Mouse (Mus musculus) 416B (cell line): Measurements from ENCODE around the gene Cfap43.

Experiments used
- DNase-seq: peaks from one replicate; pipeline ENCODE4 v3.0.0; 2011; ENCODE audit warnings: low read depth

Gene Cfap43

DNA sequence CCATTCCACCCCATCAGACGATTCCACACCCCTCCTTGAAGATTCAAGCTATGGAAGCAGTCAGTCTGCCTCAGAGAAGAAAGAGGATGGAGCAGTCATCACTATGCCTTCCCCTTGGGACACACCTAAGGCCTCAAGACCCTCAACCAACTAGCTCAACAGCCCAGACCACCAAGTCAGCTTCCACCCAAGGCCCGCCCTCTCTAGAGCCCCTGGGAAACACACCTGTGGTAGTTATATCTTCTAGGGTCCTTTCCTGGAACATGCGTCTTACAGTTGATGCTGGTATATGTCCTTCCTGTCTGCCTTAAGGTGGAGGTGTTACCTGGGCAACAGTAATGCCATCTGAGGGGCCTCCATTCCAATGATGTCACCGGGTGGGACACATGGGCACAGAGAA is 4.9 kb downstream of the Cfap43 start:
- DNase-seq = no peak

- no peak for DNase-seq
These were observed 5.7 kb downstream of the Cfap43 start for GRCm38 (mm10) chr19:47913344-47913743.

DNA sequence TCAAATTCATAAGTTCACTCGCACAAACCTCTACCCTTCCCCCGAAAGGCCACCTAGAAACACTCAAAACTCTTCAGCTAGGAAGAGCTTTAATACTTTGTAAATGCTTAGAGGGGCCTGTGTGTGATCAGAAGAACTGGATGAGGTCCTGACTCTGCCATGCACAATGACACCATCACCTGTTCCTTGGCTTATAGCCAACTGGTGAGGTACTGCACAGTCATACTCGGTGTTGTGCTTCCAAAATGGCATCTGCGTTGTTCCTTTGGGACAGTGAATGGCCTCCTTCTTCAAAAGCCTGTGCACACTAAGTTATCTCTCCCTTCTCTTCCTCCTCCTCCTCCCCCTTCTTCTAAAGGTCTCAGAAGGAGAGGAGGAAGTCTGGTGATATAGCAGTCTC is 8.3 kb downstream of the Cfap43 start:
- no peak for DNase-seq

DNA sequence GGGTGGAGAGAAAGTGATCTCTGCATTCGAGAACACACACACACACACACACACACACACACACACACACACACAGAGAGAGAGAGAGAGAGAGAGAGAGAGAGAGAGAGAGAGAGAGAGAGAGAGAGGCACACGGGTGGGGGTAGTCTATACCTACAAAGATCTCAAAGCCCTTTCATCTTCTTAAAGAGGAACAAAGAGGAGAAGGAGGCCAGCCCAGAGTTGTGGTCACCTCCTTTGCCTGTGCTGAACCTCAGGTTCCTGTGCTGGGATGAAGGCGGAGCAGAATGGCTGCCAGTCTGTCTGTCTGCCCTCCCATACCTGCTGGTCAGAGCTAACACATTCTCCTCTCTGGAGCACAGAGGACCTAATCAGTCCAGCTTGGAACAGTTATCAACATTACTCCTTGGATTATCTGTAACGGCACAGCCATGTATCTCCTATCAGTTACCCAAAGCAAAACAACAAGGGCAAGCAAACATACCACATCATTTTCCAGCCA is 8.9 kb downstream of the Cfap43 start:
- peak; percentile 79 for DNase-seq

- peak; percentile 52 for DNase-seq
These were observed 9.5 kb downstream of the Cfap43 start for GRCm38 (mm10) chr19:47909387-47910116.

GRCm38 (mm10) chr19:47908961-47909371 is 10.1 kb downstream of the Cfap43 start:
- DNase-seq = no peak

DNA sequence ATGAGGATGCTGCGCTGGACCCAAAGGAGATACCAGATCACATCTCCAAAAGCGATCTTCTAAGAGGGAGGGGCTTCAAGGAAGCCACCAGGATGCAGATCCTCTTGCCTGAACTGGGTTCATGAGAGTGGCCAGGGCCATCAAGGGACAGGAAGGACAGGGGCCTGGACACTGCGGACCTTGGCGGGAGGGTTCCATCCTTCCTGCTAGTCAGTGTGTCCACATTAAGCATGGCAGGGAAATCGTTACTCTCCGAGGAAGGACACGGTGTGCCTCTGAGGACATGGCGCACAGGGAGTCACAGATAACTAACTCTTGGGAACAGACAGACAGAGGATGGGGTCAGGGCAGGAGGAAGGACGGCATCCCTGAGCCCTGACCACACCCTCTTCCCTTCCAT is 11.5 kb downstream of the Cfap43 start:
- no peak for DNase-seq

DNA sequence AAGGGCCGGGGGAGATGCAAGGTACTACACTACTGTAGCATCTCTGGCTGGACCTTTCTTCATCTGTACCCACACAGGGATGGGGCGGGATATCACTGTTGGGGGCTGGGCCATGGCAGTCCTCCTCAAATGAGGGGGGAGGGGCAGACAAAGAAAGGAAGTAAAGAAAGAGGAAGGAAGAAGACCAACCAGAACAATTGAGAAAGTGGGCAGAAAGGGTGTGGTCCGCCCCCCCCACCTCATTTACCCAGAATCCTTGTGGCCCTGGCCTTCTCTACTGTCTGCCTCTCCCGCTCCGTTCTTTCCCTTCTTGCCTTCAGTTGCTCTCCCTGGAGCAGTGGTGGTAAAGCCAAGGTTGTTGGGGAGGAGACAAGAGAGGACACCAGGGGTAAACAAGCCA is 13.5 kb downstream of the Cfap43 start:
- DNase-seq = peak; percentile 52

DNA sequence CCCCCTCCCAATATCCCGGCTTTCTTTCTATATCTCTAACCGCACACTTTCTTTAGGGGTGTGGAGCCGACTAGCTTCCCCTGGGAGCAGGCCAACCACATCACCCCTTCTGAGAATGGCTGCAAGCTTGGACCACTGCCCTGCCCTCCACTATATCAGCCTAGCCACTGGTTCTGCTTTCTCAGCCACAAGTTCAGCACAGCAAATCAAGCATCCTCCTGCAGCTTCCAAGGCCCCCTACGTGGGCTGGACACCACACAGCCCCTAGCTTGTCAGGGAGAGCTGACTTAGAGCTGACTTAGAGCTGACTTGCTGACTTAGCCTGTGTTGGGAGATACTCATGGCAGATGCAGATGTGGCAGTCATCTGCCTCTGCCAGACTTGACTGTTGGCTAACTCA is 14.0 kb downstream of the Cfap43 start:
- no peak for DNase-seq

DNA sequence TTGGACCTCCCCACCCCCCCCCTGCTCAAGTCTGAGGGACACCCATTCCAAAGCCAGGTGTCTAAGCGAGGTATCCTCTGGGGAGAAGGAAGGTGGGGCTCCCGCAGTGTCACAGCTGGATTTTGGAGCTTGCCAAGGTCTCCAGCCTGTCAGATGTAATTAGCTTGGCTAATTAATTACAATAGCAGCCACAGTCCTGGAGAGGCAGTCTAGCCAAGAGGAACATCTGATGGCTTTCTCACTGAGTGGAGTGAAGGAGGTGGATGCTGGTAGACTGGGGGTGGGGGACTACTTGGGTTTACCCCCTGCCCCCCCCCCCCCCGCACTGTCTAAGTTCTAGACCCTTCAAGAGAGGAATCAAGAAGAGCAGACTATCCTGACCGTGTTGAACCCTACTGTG is 15.4 kb downstream of the Cfap43 start:
- no peak for DNase-seq

DNA sequence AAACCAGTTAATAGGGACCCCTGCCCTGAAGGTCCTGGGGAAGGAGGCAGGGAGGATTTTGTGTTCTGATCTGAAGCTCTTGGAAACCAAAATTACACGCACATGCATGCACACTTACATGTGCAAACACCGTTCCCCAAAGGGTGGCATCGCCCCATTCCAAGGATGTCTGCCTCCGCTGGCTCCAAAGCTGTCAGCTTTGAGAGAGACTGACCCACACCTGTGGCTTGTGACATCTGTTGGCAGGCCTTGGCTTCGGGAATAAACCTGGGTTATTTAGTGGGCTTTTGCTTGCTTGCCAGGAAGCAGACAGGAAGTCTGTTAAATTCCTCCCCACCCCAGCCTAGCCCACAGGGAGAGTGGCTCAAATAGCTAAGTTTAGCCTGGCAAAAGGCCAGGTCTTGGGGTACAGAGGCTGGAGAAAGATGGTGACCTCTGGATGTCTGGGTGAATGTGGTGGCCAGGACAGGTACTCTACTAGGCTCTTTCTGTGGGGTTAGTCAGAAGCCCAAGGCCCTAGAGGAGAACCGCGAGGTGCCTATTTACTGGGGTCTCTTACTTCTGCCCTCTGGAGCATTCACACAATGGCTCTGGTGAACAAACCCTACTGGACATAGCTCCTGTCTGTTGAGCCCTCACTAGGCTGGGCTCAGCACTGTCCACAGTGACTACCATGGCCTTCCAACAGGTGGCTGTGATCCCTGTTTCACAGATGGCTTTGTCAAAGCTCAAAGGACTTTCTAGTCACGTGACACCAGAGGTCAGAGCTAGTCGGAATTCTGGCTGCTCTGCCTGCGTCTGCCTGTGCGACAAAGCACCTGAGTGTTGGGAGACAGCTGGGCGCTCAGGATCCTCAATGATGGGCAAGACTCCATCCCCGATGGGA is 16.5 kb downstream of the Cfap43 start:
- peak; percentile 89 for DNase-seq

DNA sequence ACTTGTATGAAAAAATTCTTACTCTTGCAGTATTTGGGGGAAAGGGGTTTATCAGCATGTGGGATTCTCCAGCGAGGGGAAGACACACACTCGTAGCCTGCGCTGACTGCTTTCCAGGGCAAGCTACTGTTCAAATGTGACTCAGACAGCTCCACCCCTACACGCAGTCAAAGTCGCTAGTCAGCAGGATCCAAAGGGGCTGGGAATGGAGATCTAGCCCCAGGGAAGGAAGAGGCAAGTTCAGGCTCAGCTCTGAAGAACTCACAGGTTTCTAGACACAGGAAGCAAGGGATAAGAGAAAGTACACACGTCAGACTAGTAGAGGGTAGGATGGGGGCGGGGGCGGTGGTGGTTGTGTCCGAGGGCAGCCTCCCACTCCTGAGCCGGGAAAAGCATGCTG is 18.5 kb downstream of the Cfap43 start:
- no peak for DNase-seq

- DNase-seq = peak; percentile 25
These were observed 19.1 kb downstream of the Cfap43 start for GRCm38 (mm10) chr19:47900012-47900411.

DNA sequence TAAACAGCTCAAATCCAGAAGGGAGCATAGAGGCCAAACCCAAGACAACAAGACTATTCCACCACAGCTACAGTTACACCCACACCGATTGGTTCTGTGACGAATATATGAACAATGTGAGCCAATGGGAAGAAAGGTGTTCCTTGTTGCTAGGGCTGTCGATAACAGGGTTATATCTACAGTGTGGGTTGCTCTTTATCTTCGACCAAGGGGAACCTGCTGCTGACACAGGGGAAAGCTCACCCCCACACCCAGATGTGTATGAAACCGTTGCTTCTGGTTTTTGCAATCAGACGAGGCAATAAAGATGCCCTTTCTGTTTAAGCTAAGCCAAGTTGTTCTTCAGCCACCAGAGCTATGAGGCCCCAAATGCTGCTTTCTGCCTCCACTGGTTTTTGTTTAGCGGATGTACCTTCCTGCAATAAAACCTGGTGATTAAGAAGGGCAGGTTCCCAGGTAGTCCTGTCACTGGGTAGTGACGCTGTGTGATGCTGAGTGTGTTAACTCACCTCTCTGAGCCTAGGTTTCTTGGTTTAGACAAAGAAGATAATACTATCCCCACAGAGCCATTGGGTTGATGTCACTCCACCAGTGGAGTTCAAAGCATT is 20.5 kb downstream of the Cfap43 start:
- DNase-seq = no peak

DNA sequence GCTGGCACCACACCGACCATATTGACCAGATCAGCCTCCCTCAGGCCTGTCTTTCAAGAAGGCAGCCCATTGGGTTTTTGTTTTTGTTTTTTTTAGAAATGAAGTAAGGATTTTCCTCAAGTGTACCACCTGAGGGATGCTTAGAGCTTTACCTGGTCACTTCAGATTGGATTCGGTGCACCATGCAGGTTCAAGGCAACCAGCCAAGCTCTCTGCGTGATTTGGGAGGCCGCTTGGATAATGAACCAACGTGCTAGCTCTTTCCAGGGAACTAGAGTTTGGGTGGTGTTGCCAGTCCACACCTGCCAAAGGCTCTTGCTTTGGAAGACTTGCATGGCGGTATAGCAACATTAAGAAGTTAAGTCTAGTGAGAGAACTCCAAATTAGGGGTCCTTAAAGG is 26.0 kb downstream of the Cfap43 start:
- DNase-seq = no peak

GRCm38 (mm10) chr19:47891562-47892312 is 27.4 kb downstream of the Cfap43 start:
- DNase-seq = no peak

DNA sequence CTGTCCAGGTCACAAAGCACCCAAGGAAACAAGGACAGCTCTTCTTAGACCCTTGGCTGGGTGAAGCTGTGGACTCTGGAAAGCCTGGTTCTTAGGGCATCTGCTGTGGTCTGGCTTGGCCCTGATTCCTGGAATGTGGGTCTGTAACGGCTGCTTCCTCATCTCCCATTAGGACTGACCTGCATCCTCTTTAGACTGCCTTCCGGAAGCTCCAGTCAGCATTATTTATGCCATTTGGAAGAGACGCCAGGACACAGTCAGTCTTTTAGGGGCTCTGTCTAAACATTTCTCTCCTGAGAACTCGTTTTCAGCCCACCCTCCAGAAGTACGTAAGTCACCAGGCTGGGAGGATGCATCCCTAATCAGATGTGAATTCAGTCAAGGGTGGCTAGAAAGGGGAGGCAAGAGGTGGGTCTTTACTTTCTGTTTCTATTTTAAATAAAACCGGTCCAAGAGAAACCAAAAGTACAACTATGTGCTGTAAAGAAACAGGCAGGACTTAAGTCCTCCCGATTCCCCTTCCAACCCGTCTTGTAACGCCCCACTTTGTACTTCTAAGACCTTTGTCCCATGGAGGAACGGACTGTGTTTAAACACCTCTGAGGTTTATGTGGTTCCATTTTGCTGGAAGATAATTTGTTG is 28.5 kb downstream of the Cfap43 start:
- no peak for DNase-seq

- no peak for DNase-seq
These were observed 31.1 kb downstream of the Cfap43 start for GRCm38 (mm10) chr19:47888037-47888436.

GRCm38 (mm10) chr19:47887417-47887816 is 31.7 kb downstream of the Cfap43 start:
- DNase-seq = peak; percentile 54

GRCm38 (mm10) chr19:47886617-47887016 is 32.5 kb downstream of the Cfap43 start:
- no peak for DNase-seq

DNA sequence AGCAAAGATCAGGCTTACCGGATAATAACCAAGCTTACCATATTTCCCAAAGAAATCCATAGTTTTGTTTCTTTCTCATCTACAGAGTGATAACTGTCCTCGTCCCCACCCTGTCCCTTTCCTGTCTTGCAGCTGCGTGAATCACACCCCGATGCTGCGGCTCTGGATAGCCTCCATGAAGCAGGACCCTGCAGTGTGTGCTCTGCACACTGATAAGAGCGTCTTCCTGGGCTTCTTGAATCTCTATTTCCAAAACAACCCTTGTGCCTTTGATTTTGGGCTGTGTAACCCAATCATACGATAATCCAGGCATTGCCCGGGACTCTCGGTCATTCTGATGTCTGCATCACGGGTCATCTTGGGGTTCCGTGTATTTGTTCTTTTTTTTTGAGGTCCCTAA is 33.2 kb downstream of the Cfap43 start:
- DNase-seq = no peak
